In the genomic region with DNA sequence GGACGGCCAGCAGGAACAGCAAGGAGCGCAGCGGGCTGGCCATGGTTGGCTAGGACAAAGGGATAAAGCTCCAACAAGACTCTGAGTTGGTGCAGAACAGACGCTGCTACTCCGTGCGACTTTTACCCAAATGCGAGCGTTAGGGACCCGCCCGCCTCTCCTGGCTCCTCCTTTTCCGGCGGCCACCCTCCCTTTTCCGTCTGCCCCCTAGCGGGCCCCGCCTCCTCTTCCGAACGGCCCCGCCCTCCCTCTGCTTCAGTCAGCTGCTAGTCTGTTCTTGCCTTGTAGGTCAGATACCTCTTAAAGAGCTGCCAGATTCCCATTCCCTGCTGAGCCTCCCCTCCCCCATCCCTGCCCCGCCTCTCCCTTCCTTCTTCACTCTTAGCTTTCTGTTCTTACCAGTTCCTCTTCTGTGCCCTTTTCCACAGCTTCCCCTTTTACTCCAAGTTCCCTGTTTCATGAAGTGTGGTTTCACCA, we compare ENCODE assay signal across 8 mouse cellular contexts. TPM values are rescaled to one million over a fixed set of nuclear protein-coding genes. Genes with fewer than 3 reads are reported as not detected.
A peak's percentile ranks its signal among the peaks of the same experiment; 100 is the strongest.
DNase-seq lines count a peak whose midpoint lies in the region; ATAC-seq and TF ChIP-seq lines count a peak whose summit lies in the region.

A gene (minus strand): TSS at position 358 of the 477 bp plus-strand sequence.

- H3K36me3 ChIP-seq in ES-E14 (ENCODE audit: control insufficient read depth, insufficient read depth, low read length, poor library complexity, severe bottlenecking) = peaks cover 10% of the 10 kb centered on the region
- peaks cover 16% of the 10 kb centered on the region for H3K36me3 ChIP-seq in forebrain, postnatal 0 days (ENCODE audit: insufficient read depth)
- peaks cover 20% of the 10 kb centered on the region for H3K36me3 ChIP-seq in lung, embryonic 15.5 days

- H3K27me3 ChIP-seq in forebrain, postnatal 0 days (ENCODE audit: insufficient read depth, low read length) = no peaks in the 10 kb centered on the region
- H3K27me3 ChIP-seq in lung, embryonic 15.5 days = no peaks in the 10 kb centered on the region

- peak; percentile 57 for TF ChIP-seq CTCF in forebrain, postnatal 0 days (IDR thresholded peaks at IDR 0.05; ENCODE audit: low read depth)

- H3K27ac ChIP-seq in ES-E14 (ENCODE audit: insufficient read depth, low read depth, low read length, poor library complexity, severe bottlenecking) = peak within 1 kb of the TSS; percentile 88
- peak within 1 kb of the TSS; percentile 89 for H3K27ac ChIP-seq in forebrain, postnatal 0 days (ENCODE audit: low read depth, low read length)
- peak within 1 kb of the TSS; percentile 97 for H3K27ac ChIP-seq in lung, embryonic 15.5 days

- peak within 1 kb of the TSS; percentile 72 to 91 for H3K4me3 ChIP-seq in ES-E14 (ENCODE audit: insufficient read depth in 1 of 2, low read depth in 1 of 2, low read length in 2 of 2, poor library complexity in 1 of 2, severe bottlenecking in 1 of 2)
- peak within 1 kb of the TSS; percentile 93 for H3K4me3 ChIP-seq in forebrain, postnatal 0 days (ENCODE audit: low read depth, low read length)
- peak within 1 kb of the TSS; percentile 95 for H3K4me3 ChIP-seq in lung, embryonic 15.5 days

- ATAC-seq in forebrain, postnatal 0 days = peak; percentile 96
- peak; percentile 94 for ATAC-seq in lung, embryonic 15.5 days (ENCODE audit: borderline replicate concordance, extremely low read depth, low FRiP score, low TSS enrichment)

- no peaks in the 10 kb centered on the region for H3K9me3 ChIP-seq in ES-E14 (ENCODE audit: control insufficient read depth, insufficient read depth, low read depth, low read length)
- no peaks in the 10 kb centered on the region for H3K9me3 ChIP-seq in forebrain, postnatal 0 days (ENCODE audit: low read length)
- H3K9me3 ChIP-seq in lung, embryonic 15.5 days = no peaks in the 10 kb centered on the region

- DNase-seq in ES-E14 (ENCODE audit: low read depth, low spot score) = peak; percentile 89
- DNase-seq in cerebellum, adult 18-20 months = peak; percentile 87 to 92
- peak; percentile 86 for DNase-seq in forebrain, postnatal 0 days
- DNase-seq in heart, postnatal 4 days = peak; percentile 97
- peak; percentile 88 to 90 for DNase-seq in layer of hippocampus, adult 8-10 months (ENCODE audit: low spot score in 2 of 2)
- DNase-seq in ovary, adult 18-20 months (ENCODE audit: low spot score) = peak; percentile 89
- peak; percentile 83 for DNase-seq in thymus, postnatal 0 days (ENCODE audit: low spot score)

- peaks cover 6 to 19% of the 10 kb centered on the region in 2 experiments; a peak in 3 of 4 replicates for H3K4me1 ChIP-seq in ES-E14 (ENCODE audit: control insufficient read depth in 2 of 2, insufficient read depth in 2 of 2, low read length in 2 of 2, poor library complexity in 1 of 2)
- H3K4me1 ChIP-seq in forebrain, postnatal 0 days (ENCODE audit: insufficient read depth) = peaks cover 26% of the 10 kb centered on the region
- H3K4me1 ChIP-seq in lung, embryonic 15.5 days = peaks cover 46% of the 10 kb centered on the region

- 0% methylated on average over 19 of the region's 19 CpGs for WGBS in forebrain, postnatal 0 days
- 0% methylated on average over 19 of the region's 19 CpGs for WGBS in lung, embryonic 15.5 days

- in situ Hi-C loops in ES-E14 (cut with MboI; ENCODE audit: low sequenced_read_pairs in 2 of 2, unreplicated experiment in 2 of 2) = no loop called here

- H3K4me2 ChIP-seq in forebrain, postnatal 0 days (ENCODE audit: low read depth) = peak within 1 kb of the TSS; percentile 65
- H3K4me2 ChIP-seq in lung, embryonic 15.5 days = peak within 1 kb of the TSS; percentile 80

- peak within 1 kb of the TSS; percentile 76 for H3K9ac ChIP-seq in ES-E14 (ENCODE audit: insufficient read depth, low read depth, low read length, poor library complexity, severe bottlenecking)
- peak within 1 kb of the TSS; percentile 95 for H3K9ac ChIP-seq in forebrain, postnatal 0 days
- peak within 1 kb of the TSS; percentile 95 for H3K9ac ChIP-seq in lung, embryonic 15.5 days

TF ChIP-seq in ES-E14, 5 proteins besides CTCF, POLR2A, EP300 and RAD21:
- TF ChIP-seq CHD2 (IDR thresholded peaks at IDR 0.05; ENCODE audit: low read depth, low read length) (no peak), ZNF384 (IDR thresholded peaks at IDR 0.05; ENCODE audit: low read depth, low read length) (no peak), ZC3H11A (IDR thresholded peaks at IDR 0.05; ENCODE audit: borderline replicate concordance, low read depth, low read length) (no peak), HCFC1 (IDR thresholded peaks at IDR 0.05; ENCODE audit: borderline replicate concordance, insufficient read depth, low read length) (no peak), MAFK (IDR thresholded peaks at IDR 0.05; ENCODE audit: insufficient read depth, low read depth, low read length) (no peak)

RNA-seq across cellular contexts. Expression of the gene that starts here (rescaled TPM):
- total RNA-seq in ES-E14 (2012; rRNA removed) = 304 and 327 TPM in 2 replicates
- total RNA-seq in forebrain, postnatal 0 days (2014; rRNA removed) = 495 and 652 TPM in 2 replicates
- 1,133 and 1,187 TPM in 2 replicates for polyA plus RNA-seq in forebrain, postnatal 0 days (2015; fragmentation: Nextera tagmentation; extraction: Ambion mirVana)
- total RNA-seq in heart, postnatal 4 days (2021) = 100 to 1,000 TPM; 527 to 580 TPM
- total RNA-seq in layer of hippocampus, adult 8-10 months (2022) = 1,000 to 10,000 TPM; 2,127 to 4,480 (median 3,140) TPM
- 514 and 555 TPM in 2 replicates for polyA plus RNA-seq in lung, embryonic 15.5 days (2015; fragmentation: Nextera tagmentation; extraction: Ambion mirVana)
- polyA plus RNA-seq in thymus, postnatal 0 days (2015; fragmentation: Nextera tagmentation; extraction: Ambion mirVana) = 603 and 634 TPM in 2 replicates

Comparison
In these comparisons a context has a peak if more than half of its experiments do, and no peak if none do; other contexts are left out.
1. Peak in every context shown above with its lines: DNase-seq, ATAC-seq, H3K4me3 ChIP-seq and H3K27ac ChIP-seq.